Mouse (Mus musculus) ES-E14 (cell line): ENCODE results near the gene Gm29776.

Source experiments
- CHD2 ChIP-seq: IDR thresholded peaks from 2 replicates; pipeline ENCODE4 v1.6.1; 2014; ENCODE audit warnings: mild to moderate bottlenecking, low read depth, low read length, inconsistent platforms
- HCFC1 ChIP-seq: IDR thresholded peaks from 2 replicates; pipeline ENCODE4 v1.6.1; 2012; ENCODE audit warnings: low read length, inconsistent platforms, borderline replicate concordance; ENCODE audit not compliant: insufficient read depth
- MAFK ChIP-seq: IDR thresholded peaks from 2 replicates; pipeline ENCODE4 v1.6.1; 2014; ENCODE audit warnings: mild to moderate bottlenecking, low read depth, low read length, inconsistent platforms; ENCODE audit not compliant: insufficient read depth
- ZC3H11A ChIP-seq: IDR thresholded peaks from 2 replicates; pipeline ENCODE4 v1.6.1; 2012; ENCODE audit warnings: low read depth, mild to moderate bottlenecking, inconsistent platforms, low read length, borderline replicate concordance
- ZNF384 ChIP-seq: IDR thresholded peaks from 2 replicates; pipeline ENCODE4 v1.6.1; 2012; ENCODE audit warnings: low read depth, low read length, inconsistent platforms

DNA sequence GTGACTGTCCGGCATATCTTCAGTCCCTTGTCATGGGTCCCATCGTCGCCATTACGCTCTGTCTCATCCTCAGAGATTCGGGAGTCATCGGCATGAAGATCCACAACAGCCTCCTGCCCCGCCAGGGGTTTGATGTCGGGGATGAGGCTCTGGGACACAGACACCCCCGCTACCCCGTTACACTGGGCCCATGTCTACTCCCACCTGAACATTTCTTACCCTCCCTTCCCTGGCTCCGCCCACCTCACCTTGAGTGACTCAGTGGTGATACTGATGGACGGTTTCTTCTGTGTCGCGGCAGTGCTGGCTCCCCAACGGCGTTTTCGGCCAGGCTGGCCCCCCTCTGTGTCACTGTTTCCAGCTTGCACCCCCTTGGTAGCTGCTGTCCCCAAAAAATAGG, 52.2 kb downstream of the Gm29776 start:
- TF ChIP-seq HCFC1 (no peak), CHD2 (no peak), MAFK (no peak), ZC3H11A (no peak), ZNF384 (no peak)
